Mouse (Mus musculus): ENCODE measurements around the gene Exoc6b.

GRCm38 (mm10) chr6:84578928-84579327 is 490.4 kb downstream of the Exoc6b start:
- no peak for TF ChIP-seq POLR2A (IDR thresholded peaks at IDR 0.05; ENCODE audit: insufficient read depth, low read depth, low read length)
- TF ChIP-seq CTCF (IDR thresholded peaks at IDR 0.05; ENCODE audit: insufficient read depth, low read depth, low read length) = no peak

Measured in olfactory bulb, adult 2 months (tissue).